Mouse (Mus musculus): ENCODE measurements around the gene Dnah10.
"Not testable (repeated sequence)": the region's sequence is repeated elsewhere in the genome, so short reads cannot be mapped to it uniquely, and the experiment has no call there.

The Dnah10 gene

GRCm38 (mm10) chr5:124724997-124725396, at the start of gene Dnah10:
TSS of gene Dnah10 (plus strand) at chr5:124725085.
- DNase-seq (ENCODE audit: low read depth, low spot score) = peak; percentile 33

- DNase-seq (ENCODE audit: low read depth, low spot score) = no peak
These were observed 11.1 kb upstream of the Dnah10 start for GRCm38 (mm10) chr5:124713741-124714140.

GRCm38 (mm10) chr5:124715135-124715534, 9.8 kb upstream of the Dnah10 start:
- DNase-seq (ENCODE audit: low read depth, low spot score) = no peak

- no peak for DNase-seq (ENCODE audit: low read depth, low spot score)
These were observed 6.9 kb upstream of the Dnah10 start for GRCm38 (mm10) chr5:124717969-124718368.

GRCm38 (mm10) chr5:124718396-124718795, 6.5 kb upstream of the Dnah10 start:
- no peak for DNase-seq (ENCODE audit: low read depth, low spot score)

- DNase-seq (ENCODE audit: low read depth, low spot score) = no peak
These were observed 1.8 kb upstream of the Dnah10 start for GRCm38 (mm10) chr5:124723125-124723524.

GRCm38 (mm10) chr5:124729662-124730206, 4.8 kb downstream of the Dnah10 start:
- no peak for DNase-seq (ENCODE audit: low read depth, low spot score)

- DNase-seq (ENCODE audit: low read depth, low spot score) = no peak
These were observed 9.1 kb downstream of the Dnah10 start for GRCm38 (mm10) chr5:124733961-124734360.

GRCm38 (mm10) chr5:124741898-124742599, 17.2 kb downstream of the Dnah10 start:
- DNase-seq (ENCODE audit: low read depth, low spot score) = no peak

- DNase-seq (ENCODE audit: low read depth, low spot score) = no peak
These were observed 19.0 kb downstream of the Dnah10 start for GRCm38 (mm10) chr5:124743841-124744240.

GRCm38 (mm10) chr5:124746220-124746619, 21.3 kb downstream of the Dnah10 start:
- DNase-seq (ENCODE audit: low read depth, low spot score) = no peak

GRCm38 (mm10) chr5:124748296-124748695, 23.4 kb downstream of the Dnah10 start:
- DNase-seq (ENCODE audit: low read depth, low spot score) = no peak

- no peak for DNase-seq (ENCODE audit: low read depth, low spot score)
These were observed 26.8 kb downstream of the Dnah10 start for GRCm38 (mm10) chr5:124751656-124752055.

GRCm38 (mm10) chr5:124761011-124761410, 36.1 kb downstream of the Dnah10 start:
- DNase-seq (ENCODE audit: low read depth, low spot score) = no peak

- no peak for DNase-seq (ENCODE audit: low read depth, low spot score)
These were observed 36.9 kb downstream of the Dnah10 start for GRCm38 (mm10) chr5:124761787-124762186.

- DNase-seq (ENCODE audit: low read depth, low spot score) = no peak
These were observed 49.7 kb downstream of the Dnah10 start for GRCm38 (mm10) chr5:124774552-124774951.

GRCm38 (mm10) chr5:124776289-124776688, 51.4 kb downstream of the Dnah10 start:
- DNase-seq (ENCODE audit: low read depth, low spot score) = not testable (repeated sequence)

- DNase-seq (ENCODE audit: low read depth, low spot score) = peak; percentile 54
These were observed 52.4 kb downstream of the Dnah10 start for GRCm38 (mm10) chr5:124777178-124777709.

GRCm38 (mm10) chr5:124779926-124780325, 55.0 kb downstream of the Dnah10 start:
- DNase-seq (ENCODE audit: low read depth, low spot score) = no peak

- DNase-seq (ENCODE audit: low read depth, low spot score) = no peak
These were observed 56.8 kb downstream of the Dnah10 start for GRCm38 (mm10) chr5:124781696-124782095.

- DNase-seq (ENCODE audit: low read depth, low spot score) = no peak
These were observed 60.8 kb downstream of the Dnah10 start for GRCm38 (mm10) chr5:124785650-124786049.

- DNase-seq (ENCODE audit: low read depth, low spot score) = no peak
These were observed 67.2 kb downstream of the Dnah10 start for GRCm38 (mm10) chr5:124792112-124792511.

GRCm38 (mm10) chr5:124809708-124810366, 85.0 kb downstream of the Dnah10 start:
- DNase-seq (ENCODE audit: low read depth, low spot score) = no peak

Data from WW6 (cell line).